Mouse (Mus musculus): ENCODE measurements around the gene Nxph1.
A peak's percentile ranks its signal among the peaks of the same experiment; 100 is the strongest.

Gene Nxph1

GRCm38 (mm10) chr6:9124321-9124914 is 176.2 kb downstream of the Nxph1 start:
- no peak for DNase-seq (ENCODE audit: low spot score)

GRCm38 (mm10) chr6:9133589-9134279 is 185.5 kb downstream of the Nxph1 start:
- no peak for DNase-seq (ENCODE audit: low spot score)

GRCm38 (mm10) chr6:9147966-9148365 is 199.7 kb downstream of the Nxph1 start:
- no peak for DNase-seq (ENCODE audit: low spot score)

- no peak for DNase-seq (ENCODE audit: low spot score)
Observed at GRCm38 (mm10) chr6:9149791-9150190, 201.6 kb downstream of the Nxph1 start.

- no peak for DNase-seq (ENCODE audit: low spot score)
Observed at GRCm38 (mm10) chr6:9159191-9159590, 211.0 kb downstream of the Nxph1 start.

GRCm38 (mm10) chr6:9182477-9182876 is 234.2 kb downstream of the Nxph1 start:
- DNase-seq (ENCODE audit: low spot score), result no peak

GRCm38 (mm10) chr6:9210730-9211129 is 262.5 kb downstream of the Nxph1 start:
- no peak for DNase-seq (ENCODE audit: low spot score)

GRCm38 (mm10) chr6:9220724-9221453 is 272.7 kb downstream of the Nxph1 start:
- DNase-seq (ENCODE audit: low spot score), result no peak

- peak; percentile 13 for DNase-seq (ENCODE audit: low spot score)
Observed at GRCm38 (mm10) chr6:9234802-9235201, 286.6 kb downstream of the Nxph1 start.

GRCm38 (mm10) chr6:9267998-9268397 is 319.8 kb downstream of the Nxph1 start:
- DNase-seq (ENCODE audit: low spot score), result no peak
